ENCODE assay signal across 15 mouse cellular contexts in the genomic region with DNA sequence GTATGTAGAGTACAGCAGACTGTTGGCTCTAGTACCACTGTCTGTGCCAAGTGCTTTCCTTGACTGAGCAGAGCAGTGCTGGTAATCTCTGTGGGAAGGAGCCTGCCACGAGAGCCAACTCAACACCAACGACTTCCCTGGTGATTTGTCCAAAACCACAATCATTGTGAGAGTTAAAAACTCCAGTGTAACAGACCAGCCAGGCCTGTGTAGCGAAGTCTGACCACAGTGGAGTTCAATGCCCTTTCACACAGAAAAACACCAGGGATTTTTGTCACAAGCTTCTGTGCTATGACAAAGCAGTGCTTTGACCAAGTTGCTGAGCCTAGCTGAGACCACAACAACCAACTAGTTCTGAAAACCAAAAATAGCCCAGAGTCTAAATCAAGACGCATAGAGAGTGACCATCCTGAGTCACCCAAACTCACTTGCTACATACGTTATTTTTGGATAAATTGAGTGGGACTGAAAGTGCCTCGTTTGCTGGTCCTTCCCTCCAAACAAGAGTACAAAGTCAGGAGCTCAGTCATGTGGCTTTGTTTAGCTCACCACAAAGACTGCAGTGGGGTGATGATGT. TPM values are rescaled to one million over a fixed set of nuclear protein-coding genes. Genes with fewer than 3 reads are reported as not detected.
A peak's percentile ranks its signal among the peaks of the same experiment; 100 is the strongest.
DNase-seq lines count a peak whose midpoint lies in the region; TF ChIP-seq lines count a peak whose summit lies in the region.
"Had no signal": no experiment of that assay in that cellular context is flagged by ENCODE, and none has a peak within 500 bp of the region (broad histone marks: within the 10 kb centered on the region; RNA-seq: fewer than 3 reads in every experiment).

No protein-coding gene starts in this region.

- H3K79me2 ChIP-seq in heart, adult 2 months (replicated peaks; ENCODE audit: control insufficient read depth, insufficient read depth, low read length) = no peaks in the 10 kb centered on the region
- peaks cover 5% of the 10 kb centered on the region for H3K79me2 ChIP-seq in myocyte (ENCODE audit: control insufficient read depth, insufficient read depth)

- peak overlapping the region; percentile 15 for H3K27ac ChIP-seq in heart, adult 2 months
- no peak overlapping the region for H3K27ac ChIP-seq in hindbrain, embryonic 10.5 days
- H3K27ac ChIP-seq: embryonic facial prominence, embryonic 12.5 days; heart, embryonic 13.5 days; layer of hippocampus, adult 2 months had no signal

- peaks cover 8% of the 10 kb centered on the region; the same call in 1 of the 2 replicates for H3K9me3 ChIP-seq in hindbrain, embryonic 10.5 days
- H3K9me3 ChIP-seq: embryonic facial prominence, embryonic 12.5 days had no signal

- intact Hi-C loops in heart, adult 2 months (cut with DNase I) = no loop called here
- intact Hi-C loops in heart, postnatal 36 days (cut with DNase I) = no loop called here

- H3K9ac ChIP-seq in heart, adult 2 months (ENCODE audit: low read depth, low read length) = no peak overlapping the region
- H3K9ac ChIP-seq: embryonic facial prominence, embryonic 12.5 days; heart, embryonic 13.5 days had no signal

- TF ChIP-seq POLR2A in heart, adult 2 months (IDR thresholded peaks at IDR 0.05; ENCODE audit: insufficient read depth, low read depth, low read length) = no peak
- no peak for TF ChIP-seq POLR2A in myocyte (IDR thresholded peaks at IDR 0.05; ENCODE audit: insufficient read length, low read depth)

- TF ChIP-seq EP300 in heart, adult 2 months (IDR thresholded peaks at IDR 0.05; ENCODE audit: insufficient read depth, low read depth, low read length) = no peak

- H3K4me3 ChIP-seq in heart, adult 2 months = no peak overlapping the region
- no peak overlapping the region for H3K4me3 ChIP-seq in myocyte
- no peak overlapping the region for H3K4me3 ChIP-seq in hindbrain, embryonic 10.5 days
- H3K4me3 ChIP-seq: embryonic facial prominence, embryonic 12.5 days; heart, embryonic 13.5 days; layer of hippocampus, adult 2 months had no signal

- TF ChIP-seq CTCF in heart, adult 2 months (IDR thresholded peaks at IDR 0.05) = no peak

- WGBS in heart, adult 2 months = 55% methylated on average over 6 of the region's 6 CpGs
- 84% methylated on average over 6 of the region's 6 CpGs for WGBS in hindbrain, embryonic 10.5 days

- H3K4me2 ChIP-seq in myocyte (ENCODE audit: low read depth) = peak overlapping the region; percentile 51
- H3K4me2 ChIP-seq: embryonic facial prominence, embryonic 12.5 days; heart, embryonic 13.5 days had no signal

- H3K36me3 ChIP-seq in heart, adult 2 months (ENCODE audit: control insufficient read depth, insufficient read depth, low read length) = no peaks in the 10 kb centered on the region
- H3K36me3 ChIP-seq in myocyte (ENCODE audit: control insufficient read depth, insufficient read depth) = no peaks in the 10 kb centered on the region
- 0 out of 2 replicates have a peak, but pooled peaks cover 8% of the 10 kb centered on the region for H3K36me3 ChIP-seq in hindbrain, embryonic 10.5 days
- H3K36me3 ChIP-seq: embryonic facial prominence, embryonic 12.5 days had no signal

- no peaks in the 10 kb centered on the region for H3K27me3 ChIP-seq in heart, adult 2 months (ENCODE audit: control insufficient read depth, insufficient read depth, low read length)
- no peaks in the 10 kb centered on the region for H3K27me3 ChIP-seq in myocyte (ENCODE audit: control insufficient read depth, insufficient read depth, insufficient read length)
- H3K27me3 ChIP-seq in hindbrain, embryonic 10.5 days (ENCODE audit: insufficient read depth, poor library complexity, severe bottlenecking) = no peaks in the 10 kb centered on the region
- H3K27me3 ChIP-seq: embryonic facial prominence, embryonic 12.5 days; heart, embryonic 13.5 days had no signal

- H3ac ChIP-seq in myocyte (ENCODE audit: control insufficient read depth, insufficient read length) = no peak overlapping the region

- peaks cover 2% of the 10 kb centered on the region for H3K4me1 ChIP-seq in heart, adult 2 months (ENCODE audit: control insufficient read depth, insufficient read depth, low read length)
- H3K4me1 ChIP-seq in hindbrain, embryonic 10.5 days (replicated peaks) = peaks cover 3% of the 10 kb centered on the region

- no peak for DNase-seq in heart, adult 2 months
- DNase-seq in heart, postnatal 36 days = no peak
- DNase-seq in lung, postnatal 25 days (ENCODE audit: low spot score) = peak; percentile 3
- no peak for DNase-seq in lung, postnatal 4 days
- peak; percentile 64 for DNase-seq in brain, adult 2 months (ENCODE audit: low read depth, low spot score)
- DNase-seq in hindbrain, embryonic 10.5 days (ENCODE audit: low spot score) = no peak
- no peak for DNase-seq in ovary, postnatal 14 days (ENCODE audit: low spot score)
- DNase-seq: adrenal gland, postnatal 10 days; cerebellum, postnatal 25 days; lung, adult 18-20 months; right cerebral cortex, postnatal 4 days had no signal

TF ChIP-seq in myocyte, 11 proteins besides CTCF, POLR2A, EP300 and RAD21:
- TF ChIP-seq MYOG (IDR thresholded peaks at IDR 0.05; ENCODE audit: control insufficient read depth in 1 of 3, insufficient read depth in 1 of 3, insufficient read length in 2 of 3, low read depth in 2 of 3) (no peak), USF1 (IDR thresholded peaks at IDR 0.05; ENCODE audit: low read depth) (peak; percentile 27)
TF ChIP-seq in myocyte: peak in this region for 1.

RNA-seq across cellular contexts. Expression of a gene that starts 12.6 kb away (rescaled TPM):
- 10 to 100 TPM; 11.0 to 11.5 TPM for total RNA-seq in heart, adult 2 months (2021)
- 3.6 and 7.1 TPM in 2 replicates for polyA plus RNA-seq in heart, adult 2 months (2012; rRNA removed)
- 10 to 100 TPM in 1 of 2 experiments, 1 to 10 TPM in 1; 5.0 to 17.9 TPM for total RNA-seq in heart, postnatal 36 days (2021)
- 59.6 TPM for polyA plus RNA-seq in myocyte (2012; fragmentation: generic; extraction: Trizol)
- 2.4 and 2.9 TPM in 2 replicates for polyA plus RNA-seq in hindbrain, embryonic 10.5 days (2016; fragmentation: Nextera tagmentation; extraction: Ambion mirVana)

Comparison
In these comparisons a context has a peak if more than half of its experiments do, and no peak if none do; other contexts are left out.
1. DNase-seq: peak in lung, postnatal 25 days (single experiment) and brain, adult 2 months (single experiment); none in heart, adult 2 months (0 of 2), heart, postnatal 36 days (0 of 2), lung, postnatal 4 days (0 of 2), hindbrain, embryonic 10.5 days (single experiment) and ovary, postnatal 14 days (single experiment).